In genomic region chr17:44205562-44205961, GRCm38 (mm10) we compare ENCODE assay signal across 28 mouse cellular contexts. TPM values are rescaled to one million over a fixed set of nuclear protein-coding genes. Genes with fewer than 3 reads are reported as not detected.
"Had no signal": no experiment of that assay in that cellular context is flagged by ENCODE, and none has a peak within 500 bp of the region (broad histone marks: within the 10 kb centered on the region; RNA-seq: fewer than 3 reads in every experiment).

No protein-coding gene starts in this region.

- DNase-seq: cerebellum, adult 8-10 months; cerebellum, adult 9-10 months; cerebellum, adult 9-11 months; cerebellum, postnatal 10 days; cerebellum, postnatal 14 days; cerebellum, postnatal 25 days; cerebellum, postnatal 36 days; embryo, embryonic 11 days; forebrain, postnatal 0 days; gastrocnemius, adult 2 months; gastrocnemius, postnatal 10 days; gastrocnemius, postnatal 14 days; gastrocnemius, postnatal 25 days; gastrocnemius, postnatal 36 days; heart, adult 11 months; heart, adult 18-20 months; heart, adult 2 months had no signal

- H3K9ac ChIP-seq: embryonic facial prominence, embryonic 12.5 days; embryonic facial prominence, embryonic 13.5 days; embryonic facial prominence, embryonic 15.5 days; forebrain, embryonic 12.5 days; forebrain, embryonic 13.5 days; forebrain, embryonic 15.5 days; forebrain, postnatal 0 days had no signal

- H3K36me3 ChIP-seq: embryonic facial prominence, embryonic 10.5 days; embryonic facial prominence, embryonic 12.5 days; embryonic facial prominence, embryonic 13.5 days; embryonic facial prominence, embryonic 15.5 days; forebrain, embryonic 10.5 days; forebrain, embryonic 12.5 days; forebrain, embryonic 15.5 days had no signal

- H3K4me1 ChIP-seq: embryonic facial prominence, embryonic 10.5 days; embryonic facial prominence, embryonic 12.5 days; embryonic facial prominence, embryonic 13.5 days; embryonic facial prominence, embryonic 15.5 days; forebrain, embryonic 10.5 days; forebrain, embryonic 12.5 days; forebrain, embryonic 13.5 days; forebrain, embryonic 15.5 days had no signal

- H3K27ac ChIP-seq: embryonic facial prominence, embryonic 10.5 days; embryonic facial prominence, embryonic 12.5 days; embryonic facial prominence, embryonic 13.5 days; embryonic facial prominence, embryonic 15.5 days; forebrain, embryonic 10.5 days; forebrain, embryonic 12.5 days; forebrain, embryonic 13.5 days; forebrain, embryonic 15.5 days; gastrocnemius, adult 2 months; heart, adult 2 months had no signal

- ATAC-seq: forebrain, embryonic 13.5 days; forebrain, embryonic 14.5 days; forebrain, embryonic 15.5 days; forebrain, embryonic 16.5 days; forebrain, postnatal 0 days had no signal

- H3K4me3 ChIP-seq: embryonic facial prominence, embryonic 10.5 days; embryonic facial prominence, embryonic 12.5 days; embryonic facial prominence, embryonic 13.5 days; embryonic facial prominence, embryonic 15.5 days; erythroblast, embryonic 14.5 days; forebrain, embryonic 10.5 days; forebrain, embryonic 12.5 days; forebrain, embryonic 13.5 days; forebrain, embryonic 15.5 days; gastrocnemius, adult 2 months; heart, adult 2 months had no signal

- H3K4me2 ChIP-seq: embryonic facial prominence, embryonic 12.5 days; embryonic facial prominence, embryonic 13.5 days; embryonic facial prominence, embryonic 15.5 days; forebrain, embryonic 12.5 days; forebrain, embryonic 13.5 days; forebrain, embryonic 15.5 days had no signal

- H3K9me3 ChIP-seq: embryonic facial prominence, embryonic 10.5 days; embryonic facial prominence, embryonic 12.5 days; embryonic facial prominence, embryonic 13.5 days; embryonic facial prominence, embryonic 15.5 days; forebrain, embryonic 10.5 days; forebrain, embryonic 12.5 days; forebrain, embryonic 13.5 days; forebrain, embryonic 15.5 days had no signal

- H3K27me3 ChIP-seq: embryonic facial prominence, embryonic 12.5 days; embryonic facial prominence, embryonic 13.5 days; embryonic facial prominence, embryonic 15.5 days; forebrain, embryonic 12.5 days; forebrain, embryonic 13.5 days; forebrain, embryonic 15.5 days had no signal

RNA-seq across cellular contexts. Expression of gene Clic5, which starts 17.2 kb away (rescaled TPM):
- polyA plus RNA-seq: erythroblast, embryonic 14.5 days had no signal
